Mouse (Mus musculus): ENCODE data around the gene C130060K24Rik. TPM values are rescaled to one million over a fixed set of nuclear protein-coding genes. Genes with fewer than 3 reads are reported as not detected.

Gene C130060K24Rik
- polyA plus RNA-seq (2015; fragmentation: Nextera tagmentation; extraction: Ambion mirVana): not detected in 2 replicates

GRCm38 (mm10) chr6:65380918-65381772 is at the start of gene C130060K24Rik:
TSS of gene C130060K24Rik (plus strand) at chr6:65381105.
- Histone ChIP-seq H3K4me1 (ENCODE audit: insufficient read depth) (no peaks in the 10 kb centered on the region), H3K27me3 (ENCODE audit: insufficient read depth, low read length) (peaks cover 13% of the 10 kb centered on the region), H3K4me3 (ENCODE audit: low read depth, low read length) (no peak within 1 kb of the TSS), H3K27ac (ENCODE audit: low read depth) (no peak within 1 kb of the TSS), H3K9ac (replicated peaks) (no peak within 1 kb of the TSS), H3K9me3 (ENCODE audit: low read length) (no peaks in the 10 kb centered on the region), H3K36me3 (replicated peaks; ENCODE audit: insufficient read depth, low read length) (no peaks in the 10 kb centered on the region), H3K4me2 (ENCODE audit: low read depth, low read length) (peak within 1 kb of the TSS; percentile 44)
- WGBS (ENCODE audit: insufficient replicate concordance): 2% methylated on average over 62 of the region's 64 CpGs
- DNase-seq (peak; percentile 13), ATAC-seq (no peak)
- no peak for TF ChIP-seq CTCF (IDR thresholded peaks at IDR 0.05; ENCODE audit: low read depth)
- no peak for TF ChIP-seq EP300 (IDR thresholded peaks at IDR 0.05; ENCODE audit: low read depth)

GRCm38 (mm10) chr6:65334246-65334645 is 46.7 kb upstream of the C130060K24Rik start:
- no peaks in the 10 kb centered on the region for H3K9me3 ChIP-seq (ENCODE audit: low read length)
- no peak overlapping the region for H3K4me3 ChIP-seq (ENCODE audit: low read depth, low read length)
- H3K4me1 ChIP-seq (ENCODE audit: insufficient read depth): no peaks in the 10 kb centered on the region
- H3K36me3 ChIP-seq (replicated peaks; ENCODE audit: insufficient read depth, low read length): no peaks in the 10 kb centered on the region
- TF ChIP-seq CTCF (IDR thresholded peaks at IDR 0.05; ENCODE audit: low read depth): no peak
- no peak for TF ChIP-seq EP300 (IDR thresholded peaks at IDR 0.05; ENCODE audit: low read depth)
- no peak overlapping the region for H3K27ac ChIP-seq (ENCODE audit: low read depth)
- H3K9ac ChIP-seq (replicated peaks): no peak overlapping the region
- H3K4me2 ChIP-seq (ENCODE audit: low read depth, low read length): no peak overlapping the region
- no peaks in the 10 kb centered on the region for H3K27me3 ChIP-seq (ENCODE audit: insufficient read depth, low read length)
- no peak for DNase-seq
- WGBS (ENCODE audit: insufficient replicate concordance): 75% methylated on average over 1 of the region's 1 CpGs
- no peak for ATAC-seq

GRCm38 (mm10) chr6:65339391-65339790 is 41.5 kb upstream of the C130060K24Rik start:
- no peak for TF ChIP-seq CTCF (IDR thresholded peaks at IDR 0.05; ENCODE audit: low read depth)
- no peak for TF ChIP-seq EP300 (IDR thresholded peaks at IDR 0.05; ENCODE audit: low read depth)
- Histone ChIP-seq H3K4me3 (ENCODE audit: low read depth, low read length) (no peak overlapping the region), H3K4me1 (ENCODE audit: insufficient read depth) (no peaks in the 10 kb centered on the region), H3K27me3 (ENCODE audit: insufficient read depth, low read length) (no peaks in the 10 kb centered on the region), H3K9ac (replicated peaks) (no peak overlapping the region), H3K9me3 (ENCODE audit: low read length) (no peaks in the 10 kb centered on the region), H3K4me2 (ENCODE audit: low read depth, low read length) (no peak overlapping the region), H3K27ac (ENCODE audit: low read depth) (no peak overlapping the region), H3K36me3 (replicated peaks; ENCODE audit: insufficient read depth, low read length) (no peaks in the 10 kb centered on the region)
- DNase-seq (no peak), ATAC-seq (no peak)

GRCm38 (mm10) chr6:65341360-65341759 is 39.5 kb upstream of the C130060K24Rik start:
- H3K27ac ChIP-seq (ENCODE audit: low read depth): no peak overlapping the region
- H3K4me3 ChIP-seq (ENCODE audit: low read depth, low read length): no peak overlapping the region
- no peaks in the 10 kb centered on the region for H3K9me3 ChIP-seq (ENCODE audit: low read length)
- no peaks in the 10 kb centered on the region for H3K36me3 ChIP-seq (replicated peaks; ENCODE audit: insufficient read depth, low read length)
- WGBS (ENCODE audit: insufficient replicate concordance): 70% methylated on average over 4 of the region's 4 CpGs
- ATAC-seq (no peak), DNase-seq (no peak)
- H3K4me1 ChIP-seq (ENCODE audit: insufficient read depth): no peaks in the 10 kb centered on the region
- TF ChIP-seq CTCF (IDR thresholded peaks at IDR 0.05; ENCODE audit: low read depth) (no peak), EP300 (IDR thresholded peaks at IDR 0.05; ENCODE audit: low read depth) (no peak)
- no peak overlapping the region for H3K9ac ChIP-seq (replicated peaks)
- H3K4me2 ChIP-seq (ENCODE audit: low read depth, low read length): no peak overlapping the region
- H3K27me3 ChIP-seq (ENCODE audit: insufficient read depth, low read length): no peaks in the 10 kb centered on the region

- Histone ChIP-seq H3K36me3 (replicated peaks; ENCODE audit: insufficient read depth, low read length) (no peaks in the 10 kb centered on the region), H3K9ac (replicated peaks) (no peak overlapping the region), H3K4me1 (ENCODE audit: insufficient read depth) (no peaks in the 10 kb centered on the region), H3K4me3 (ENCODE audit: low read depth, low read length) (no peak overlapping the region), H3K27me3 (ENCODE audit: insufficient read depth, low read length) (no peaks in the 10 kb centered on the region), H3K4me2 (ENCODE audit: low read depth, low read length) (no peak overlapping the region), H3K9me3 (ENCODE audit: low read length) (no peaks in the 10 kb centered on the region), H3K27ac (ENCODE audit: low read depth) (no peak overlapping the region)
- DNase-seq (no peak), ATAC-seq (no peak)
- TF ChIP-seq CTCF (IDR thresholded peaks at IDR 0.05; ENCODE audit: low read depth): no peak
- no peak for TF ChIP-seq EP300 (IDR thresholded peaks at IDR 0.05; ENCODE audit: low read depth)
- 72% methylated on average over 8 of the region's 8 CpGs for WGBS (ENCODE audit: insufficient replicate concordance)
Observed at GRCm38 (mm10) chr6:65347736-65348135, 33.2 kb upstream of the C130060K24Rik start.

GRCm38 (mm10) chr6:65348255-65348654 is 32.6 kb upstream of the C130060K24Rik start:
- Histone ChIP-seq H3K36me3 (replicated peaks; ENCODE audit: insufficient read depth, low read length) (no peaks in the 10 kb centered on the region), H3K4me3 (ENCODE audit: low read depth, low read length) (no peak overlapping the region), H3K4me1 (ENCODE audit: insufficient read depth) (no peaks in the 10 kb centered on the region), H3K9ac (replicated peaks) (no peak overlapping the region), H3K27ac (ENCODE audit: low read depth) (no peak overlapping the region), H3K9me3 (ENCODE audit: low read length) (no peaks in the 10 kb centered on the region), H3K4me2 (ENCODE audit: low read depth, low read length) (no peak overlapping the region), H3K27me3 (ENCODE audit: insufficient read depth, low read length) (no peaks in the 10 kb centered on the region)
- ATAC-seq: no peak
- 50% methylated on average over 5 of the region's 5 CpGs for WGBS (ENCODE audit: insufficient replicate concordance)
- no peak for TF ChIP-seq EP300 (IDR thresholded peaks at IDR 0.05; ENCODE audit: low read depth)
- TF ChIP-seq CTCF (IDR thresholded peaks at IDR 0.05; ENCODE audit: low read depth): no peak
- DNase-seq: no peak

Measured in liver, postnatal 0 days (tissue).